Mouse (Mus musculus) lung, postnatal 0 days (tissue): Measurements from ENCODE around the gene Zfp316.

Source experiments
- CTCF ChIP-seq: IDR thresholded peaks from 2 replicates; pipeline ENCODE4 v1.5.1; 2016; ENCODE audit warnings: antibody characterized with exemption, mild to moderate bottlenecking
- EP300 ChIP-seq: IDR thresholded peaks from 2 replicates; pipeline ENCODE4 v1.6.1; 2016; ENCODE audit warnings: antibody characterized with exemption, mild to moderate bottlenecking, control low read depth

DNA sequence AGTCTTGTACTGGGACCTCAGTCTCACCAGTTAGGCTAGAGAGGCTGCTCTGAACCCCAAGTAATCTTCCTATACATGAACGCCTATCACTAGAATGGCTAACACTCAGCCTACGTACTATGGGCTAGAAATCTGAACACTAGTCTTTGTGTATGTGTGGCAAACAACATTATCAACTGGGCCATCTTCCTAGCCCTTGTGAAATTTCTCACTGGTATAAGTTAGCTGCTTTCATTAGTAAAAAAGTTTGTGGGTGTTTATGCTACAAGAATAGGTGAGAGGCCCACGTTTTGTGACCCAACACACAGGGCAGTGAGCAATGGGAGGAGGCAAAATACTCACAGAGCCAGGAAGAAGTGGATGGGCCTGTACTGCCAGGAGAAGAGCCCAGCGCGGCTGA is 48.8 kb downstream of the Zfp316 start:
- TF ChIP-seq CTCF (no peak), EP300 (no peak)
